Mouse (Mus musculus): ENCODE measurements around the gene Hgfac. TPM values are rescaled to one million over a fixed set of nuclear protein-coding genes. Genes with fewer than 3 reads are reported as not detected.
A peak's percentile ranks its signal among the peaks of the same experiment; 100 is the strongest.

Gene Hgfac
- polyA plus RNA-seq, 1 experiment = 0.13 TPM

GRCm38 (mm10) chr5:35076369-35076768, 35.1 kb downstream of the Hgfac start:
- TF ChIP-seq CTCF (IDR thresholded peaks at IDR 0.05; ENCODE audit: borderline replicate concordance, insufficient read depth, low read depth, low read length) (no peak), POLR2A (IDR thresholded peaks at IDR 0.05; ENCODE audit: borderline replicate concordance, insufficient read depth, low read length) (no peak)
- no peaks in the 10 kb centered on the region for H3K27me3 ChIP-seq (ENCODE audit: control insufficient read depth, insufficient read depth, low read length)
- H3K27ac ChIP-seq (ENCODE audit: insufficient read depth, low read length) = no peak overlapping the region
- WGBS = 78% methylated on average over 1 of the region's 1 CpGs
- no peak overlapping the region for H3K4me3 ChIP-seq (replicated peaks; ENCODE audit: insufficient read depth, low read depth, low read length)
- no peak for DNase-seq
- peaks cover 23% of the 10 kb centered on the region for H3K4me1 ChIP-seq (ENCODE audit: control insufficient read depth, insufficient read depth, low read length)

- TF ChIP-seq POLR2A (IDR thresholded peaks at IDR 0.05; ENCODE audit: borderline replicate concordance, insufficient read depth, low read length) = no peak
- no peak for TF ChIP-seq CTCF (IDR thresholded peaks at IDR 0.05; ENCODE audit: borderline replicate concordance, insufficient read depth, low read depth, low read length)
- Histone ChIP-seq H3K4me1 (ENCODE audit: control insufficient read depth, insufficient read depth, low read length) (peaks cover 14% of the 10 kb centered on the region), H3K27ac (ENCODE audit: insufficient read depth, low read length) (no peak overlapping the region), H3K27me3 (ENCODE audit: control insufficient read depth, insufficient read depth, low read length) (no peaks in the 10 kb centered on the region), H3K4me3 (replicated peaks; ENCODE audit: insufficient read depth, low read depth, low read length) (no peak overlapping the region)
- DNase-seq = peak; percentile 43 to 45
- 61% methylated on average over 18 of the region's 18 CpGs for WGBS
These were observed 37.8 kb downstream of the Hgfac start for GRCm38 (mm10) chr5:35079101-35079500.

- H3K27me3 ChIP-seq (ENCODE audit: control insufficient read depth, insufficient read depth, low read length) = no peaks in the 10 kb centered on the region
- no peak overlapping the region for H3K4me3 ChIP-seq (replicated peaks; ENCODE audit: insufficient read depth, low read depth, low read length)
- WGBS = 47% methylated on average over 3 of the region's 3 CpGs
- no peaks in the 10 kb centered on the region for H3K4me1 ChIP-seq (ENCODE audit: control insufficient read depth, insufficient read depth, low read length)
- no peak overlapping the region for H3K27ac ChIP-seq (ENCODE audit: insufficient read depth, low read length)
- DNase-seq = no peak
- TF ChIP-seq POLR2A (IDR thresholded peaks at IDR 0.05; ENCODE audit: borderline replicate concordance, insufficient read depth, low read length) (no peak), CTCF (IDR thresholded peaks at IDR 0.05; ENCODE audit: borderline replicate concordance, insufficient read depth, low read depth, low read length) (no peak)
These were observed 43.6 kb downstream of the Hgfac start for GRCm38 (mm10) chr5:35084913-35085312.

GRCm38 (mm10) chr5:35088785-35089613, 47.7 kb downstream of the Hgfac start:
- DNase-seq = peak; percentile 61 to 73
- Histone ChIP-seq H3K4me1 (ENCODE audit: control insufficient read depth, insufficient read depth, low read length) (no peaks in the 10 kb centered on the region), H3K27me3 (ENCODE audit: control insufficient read depth, insufficient read depth, low read length) (no peaks in the 10 kb centered on the region), H3K27ac (ENCODE audit: insufficient read depth, low read length) (no peak overlapping the region), H3K4me3 (replicated peaks; ENCODE audit: insufficient read depth, low read depth, low read length) (no peak overlapping the region)
- peak; percentile 78 for TF ChIP-seq CTCF (IDR thresholded peaks at IDR 0.05; ENCODE audit: borderline replicate concordance, insufficient read depth, low read depth, low read length)
- TF ChIP-seq POLR2A (IDR thresholded peaks at IDR 0.05; ENCODE audit: borderline replicate concordance, insufficient read depth, low read length) = no peak
- WGBS = 77% methylated on average over 9 of the region's 9 CpGs

- WGBS = 80% methylated on average over 5 of the region's 5 CpGs
- no peak overlapping the region for H3K4me3 ChIP-seq (replicated peaks; ENCODE audit: insufficient read depth, low read depth, low read length)
- TF ChIP-seq CTCF (IDR thresholded peaks at IDR 0.05; ENCODE audit: borderline replicate concordance, insufficient read depth, low read depth, low read length) (no peak), POLR2A (IDR thresholded peaks at IDR 0.05; ENCODE audit: borderline replicate concordance, insufficient read depth, low read length) (no peak)
- no peaks in the 10 kb centered on the region for H3K27me3 ChIP-seq (ENCODE audit: control insufficient read depth, insufficient read depth, low read length)
- H3K4me1 ChIP-seq (ENCODE audit: control insufficient read depth, insufficient read depth, low read length) = no peaks in the 10 kb centered on the region
- H3K27ac ChIP-seq (ENCODE audit: insufficient read depth, low read length) = no peak overlapping the region
- no peak for DNase-seq
These were observed 48.3 kb downstream of the Hgfac start for GRCm38 (mm10) chr5:35089614-35089963.

GRCm38 (mm10) chr5:35091636-35092035, 50.3 kb downstream of the Hgfac start:
- TF ChIP-seq POLR2A (IDR thresholded peaks at IDR 0.05; ENCODE audit: borderline replicate concordance, insufficient read depth, low read length) (no peak), CTCF (IDR thresholded peaks at IDR 0.05; ENCODE audit: borderline replicate concordance, insufficient read depth, low read depth, low read length) (no peak)
- no peak for DNase-seq
- 88% methylated on average over 3 of the region's 3 CpGs for whole genome bisulfite sequencing
- Histone ChIP-seq H3K27me3 (ENCODE audit: control insufficient read depth, insufficient read depth, low read length) (no peaks in the 10 kb centered on the region), H3K4me1 (ENCODE audit: control insufficient read depth, insufficient read depth, low read length) (no peaks in the 10 kb centered on the region), H3K27ac (ENCODE audit: insufficient read depth, low read length) (no peak overlapping the region), H3K4me3 (replicated peaks; ENCODE audit: insufficient read depth, low read depth, low read length) (no peak overlapping the region)

Other genes starting within 250 kb of the Hgfac start
- 5.5 and 6.8 TPM in 2 replicates for gene Msantd1, start 133.5 kb upstream of the Hgfac start, polyA plus RNA-seq (2012; rRNA removed)
- 13.0 and 16.0 TPM in 2 replicates for gene Rgs12, start 92.1 kb upstream of the Hgfac start, polyA plus RNA-seq (2012; rRNA removed)
- 17.3 and 19.0 TPM in 2 replicates for gene Dok7, start 15.3 kb downstream of the Hgfac start, polyA plus RNA-seq (2012; rRNA removed)
- gene Lrpap1, start 64.3 kb downstream of the Hgfac start, polyA plus RNA-seq (2012; rRNA removed) = 112 and 124 TPM in 2 replicates
- gene Adra2c, start 236.8 kb downstream of the Hgfac start, polyA plus RNA-seq (2012; rRNA removed) = 8.4 and 9.1 TPM in 2 replicates